Mouse (Mus musculus): Measurements from ENCODE around the gene Mepe. TPM values are rescaled to one million over a fixed set of nuclear protein-coding genes. Genes with fewer than 3 reads are reported as not detected.

Gene Mepe
- polyA plus RNA-seq, 1 experiment from 2014 or later = not detected

- no peaks in the 10 kb centered on the region for H3K27me3 ChIP-seq (replicated peaks; ENCODE audit: control insufficient read depth, insufficient read depth, low read length)
- H3K9ac ChIP-seq (ENCODE audit: low read depth, low read length) = no peak overlapping the region
- H3K9me3 ChIP-seq (ENCODE audit: control insufficient read depth, low read length) = no peaks in the 10 kb centered on the region
- H3K27ac ChIP-seq (ENCODE audit: low read length) = no peak overlapping the region
- H3K4me3 ChIP-seq (ENCODE audit: low read length) = no peak overlapping the region
- no peaks in the 10 kb centered on the region for H3K4me1 ChIP-seq (ENCODE audit: control insufficient read depth, insufficient read depth, low read length)
- H3K36me3 ChIP-seq (ENCODE audit: control insufficient read depth, insufficient read depth, low read length) = no peaks in the 10 kb centered on the region
- H3K4me2 ChIP-seq (ENCODE audit: low read depth, low read length) = no peak overlapping the region
- no peak for ATAC-seq
- 83% methylated on average over 4 of the region's 4 CpGs for WGBS
Observed at GRCm38 (mm10) chr5:104373648-104374307, 48.6 kb downstream of the Mepe start.

- no peaks in the 10 kb centered on the region for H3K9me3 ChIP-seq (ENCODE audit: control insufficient read depth, low read length)
- WGBS = 46% methylated on average over 6 of the region's 6 CpGs
- no peaks in the 10 kb centered on the region for H3K27me3 ChIP-seq (replicated peaks; ENCODE audit: control insufficient read depth, insufficient read depth, low read length)
- no peaks in the 10 kb centered on the region for H3K4me1 ChIP-seq (ENCODE audit: control insufficient read depth, insufficient read depth, low read length)
- no peak overlapping the region for H3K9ac ChIP-seq (ENCODE audit: low read depth, low read length)
- H3K27ac ChIP-seq (ENCODE audit: low read length) = no peak overlapping the region
- H3K36me3 ChIP-seq (ENCODE audit: control insufficient read depth, insufficient read depth, low read length) = no peaks in the 10 kb centered on the region
- no peak overlapping the region for H3K4me2 ChIP-seq (ENCODE audit: low read depth, low read length)
- ATAC-seq = peak; percentile 42; the same call in 1 of the 2 replicates
- no peak overlapping the region for H3K4me3 ChIP-seq (ENCODE audit: low read length)
Observed at GRCm38 (mm10) chr5:104374308-104374660, 49.2 kb downstream of the Mepe start.

GRCm38 (mm10) chr5:104375132-104375531 lies 50.0 kb downstream of the Mepe start:
- H3K4me2 ChIP-seq (ENCODE audit: low read depth, low read length) = no peak overlapping the region
- H3K9me3 ChIP-seq (ENCODE audit: control insufficient read depth, low read length) = no peaks in the 10 kb centered on the region
- no peak for ATAC-seq
- H3K27ac ChIP-seq (ENCODE audit: low read length) = no peak overlapping the region
- no peaks in the 10 kb centered on the region for H3K4me1 ChIP-seq (ENCODE audit: control insufficient read depth, insufficient read depth, low read length)
- no peak overlapping the region for H3K9ac ChIP-seq (ENCODE audit: low read depth, low read length)
- no peaks in the 10 kb centered on the region for H3K36me3 ChIP-seq (ENCODE audit: control insufficient read depth, insufficient read depth, low read length)
- WGBS = 71% methylated on average over 2 of the region's 2 CpGs
- H3K27me3 ChIP-seq (replicated peaks; ENCODE audit: control insufficient read depth, insufficient read depth, low read length) = no peaks in the 10 kb centered on the region
- H3K4me3 ChIP-seq (ENCODE audit: low read length) = no peak overlapping the region

GRCm38 (mm10) chr5:104376890-104377289 lies 51.8 kb downstream of the Mepe start:
- Histone ChIP-seq H3K36me3 (ENCODE audit: control insufficient read depth, insufficient read depth, low read length) (no peaks in the 10 kb centered on the region), H3K4me1 (ENCODE audit: control insufficient read depth, insufficient read depth, low read length) (no peaks in the 10 kb centered on the region), H3K4me2 (ENCODE audit: low read depth, low read length) (no peak overlapping the region), H3K4me3 (ENCODE audit: low read length) (no peak overlapping the region), H3K27me3 (replicated peaks; ENCODE audit: control insufficient read depth, insufficient read depth, low read length) (no peaks in the 10 kb centered on the region), H3K27ac (ENCODE audit: low read length) (no peak overlapping the region), H3K9me3 (ENCODE audit: control insufficient read depth, low read length) (no peaks in the 10 kb centered on the region), H3K9ac (ENCODE audit: low read depth, low read length) (no peak overlapping the region)
- no peak for ATAC-seq
- 84% methylated on average over 1 of the region's 1 CpGs for WGBS

- H3K27me3 ChIP-seq (replicated peaks; ENCODE audit: control insufficient read depth, insufficient read depth, low read length) = no peaks in the 10 kb centered on the region
- no peak overlapping the region for H3K27ac ChIP-seq (ENCODE audit: low read length)
- no peak for ATAC-seq
- WGBS = 94% methylated on average over 1 of the region's 1 CpGs
- H3K4me3 ChIP-seq (ENCODE audit: low read length) = no peak overlapping the region
- no peak overlapping the region for H3K4me2 ChIP-seq (ENCODE audit: low read depth, low read length)
- no peaks in the 10 kb centered on the region for H3K9me3 ChIP-seq (ENCODE audit: control insufficient read depth, low read length)
- no peaks in the 10 kb centered on the region for H3K4me1 ChIP-seq (ENCODE audit: control insufficient read depth, insufficient read depth, low read length)
- H3K36me3 ChIP-seq (ENCODE audit: control insufficient read depth, insufficient read depth, low read length) = no peaks in the 10 kb centered on the region
- H3K9ac ChIP-seq (ENCODE audit: low read depth, low read length) = no peak overlapping the region
Observed at GRCm38 (mm10) chr5:104380574-104380973, 55.4 kb downstream of the Mepe start.

GRCm38 (mm10) chr5:104381671-104382070 lies 56.5 kb downstream of the Mepe start:
- no peak overlapping the region for H3K4me3 ChIP-seq (ENCODE audit: low read length)
- no peak overlapping the region for H3K9ac ChIP-seq (ENCODE audit: low read depth, low read length)
- H3K9me3 ChIP-seq (ENCODE audit: control insufficient read depth, low read length) = no peaks in the 10 kb centered on the region
- H3K27me3 ChIP-seq (replicated peaks; ENCODE audit: control insufficient read depth, insufficient read depth, low read length) = no peaks in the 10 kb centered on the region
- no peak for ATAC-seq
- no peak overlapping the region for H3K4me2 ChIP-seq (ENCODE audit: low read depth, low read length)
- no peak overlapping the region for H3K27ac ChIP-seq (ENCODE audit: low read length)
- H3K4me1 ChIP-seq (ENCODE audit: control insufficient read depth, insufficient read depth, low read length) = no peaks in the 10 kb centered on the region
- WGBS = 66% methylated on average over 4 of the region's 7 CpGs
- H3K36me3 ChIP-seq (ENCODE audit: control insufficient read depth, insufficient read depth, low read length) = no peaks in the 10 kb centered on the region

GRCm38 (mm10) chr5:104384540-104384939 lies 59.4 kb downstream of the Mepe start:
- no peak overlapping the region for H3K4me3 ChIP-seq (ENCODE audit: low read length)
- H3K27me3 ChIP-seq (replicated peaks; ENCODE audit: control insufficient read depth, insufficient read depth, low read length) = no peaks in the 10 kb centered on the region
- no peak for ATAC-seq
- WGBS = 93% methylated on average over 7 of the region's 7 CpGs
- H3K9me3 ChIP-seq (ENCODE audit: control insufficient read depth, low read length) = no peaks in the 10 kb centered on the region
- H3K27ac ChIP-seq (ENCODE audit: low read length) = no peak overlapping the region
- H3K36me3 ChIP-seq (ENCODE audit: control insufficient read depth, insufficient read depth, low read length) = no peaks in the 10 kb centered on the region
- H3K4me2 ChIP-seq (ENCODE audit: low read depth, low read length) = no peak overlapping the region
- H3K4me1 ChIP-seq (ENCODE audit: control insufficient read depth, insufficient read depth, low read length) = no peaks in the 10 kb centered on the region
- no peak overlapping the region for H3K9ac ChIP-seq (ENCODE audit: low read depth, low read length)

- H3K36me3 ChIP-seq (ENCODE audit: control insufficient read depth, insufficient read depth, low read length) = no peaks in the 10 kb centered on the region
- 91% methylated on average over 16 of the region's 16 CpGs for WGBS
- no peaks in the 10 kb centered on the region for H3K27me3 ChIP-seq (replicated peaks; ENCODE audit: control insufficient read depth, insufficient read depth, low read length)
- H3K9ac ChIP-seq (ENCODE audit: low read depth, low read length) = no peak overlapping the region
- ATAC-seq = no peak
- H3K4me3 ChIP-seq (ENCODE audit: low read length) = no peak overlapping the region
- no peak overlapping the region for H3K27ac ChIP-seq (ENCODE audit: low read length)
- H3K4me2 ChIP-seq (ENCODE audit: low read depth, low read length) = no peak overlapping the region
- no peaks in the 10 kb centered on the region for H3K4me1 ChIP-seq (ENCODE audit: control insufficient read depth, insufficient read depth, low read length)
- no peaks in the 10 kb centered on the region for H3K9me3 ChIP-seq (ENCODE audit: control insufficient read depth, low read length)
Observed at GRCm38 (mm10) chr5:104385521-104385920, 60.4 kb downstream of the Mepe start.

GRCm38 (mm10) chr5:104386908-104387307 lies 61.8 kb downstream of the Mepe start:
- no peaks in the 10 kb centered on the region for H3K9me3 ChIP-seq (ENCODE audit: control insufficient read depth, low read length)
- H3K4me2 ChIP-seq (ENCODE audit: low read depth, low read length) = no peak overlapping the region
- no peaks in the 10 kb centered on the region for H3K36me3 ChIP-seq (ENCODE audit: control insufficient read depth, insufficient read depth, low read length)
- 52% methylated on average over 5 of the region's 5 CpGs for WGBS
- H3K4me1 ChIP-seq (ENCODE audit: control insufficient read depth, insufficient read depth, low read length) = no peaks in the 10 kb centered on the region
- H3K27me3 ChIP-seq (replicated peaks; ENCODE audit: control insufficient read depth, insufficient read depth, low read length) = no peaks in the 10 kb centered on the region
- ATAC-seq = 0 out of 2 replicates have a peak, but pooled peaks have one; percentile 33
- H3K4me3 ChIP-seq (ENCODE audit: low read length) = no peak overlapping the region
- H3K9ac ChIP-seq (ENCODE audit: low read depth, low read length) = no peak overlapping the region
- no peak overlapping the region for H3K27ac ChIP-seq (ENCODE audit: low read length)

All from intestine, embryonic 16.5 days (tissue).